Mouse (Mus musculus) forebrain, embryonic 16.5 days (tissue): ENCODE measurements at regions not wholly inside any gene's neighbourhood (a gene's known extent, or its start where the extent isn't known, plus 50 kb on each side); places are given as distances from the start of the nearest gene placed in this dataset.

Source experiments
- ATAC-seq: fragments of 200-750 bp; cut with Nextera tagmentation; 2 replicates; pipeline ENCODE4 v1.8.0; 2017; ENCODE audit warnings: mild to moderate bottlenecking, moderate library complexity
- H3K27ac ChIP-seq: fragments of 300-500 bp; sonication (generic); 2 replicates; pipeline ENCODE4 v1.5.1; 2014; ENCODE audit warnings: low read length, control low read depth
- H3K27me3 ChIP-seq: fragments of 300-500 bp; sonication (generic); replicated peaks from 2 replicates; pipeline ENCODE4 v1.6.1; 2014; ENCODE audit warnings: low read length; ENCODE audit not compliant: control insufficient read depth, insufficient read depth
- H3K36me3 ChIP-seq: fragments of 300-500 bp; sonication (generic); 2 replicates; pipeline ENCODE4 v1.6.1; 2014; ENCODE audit not compliant: control insufficient read depth, insufficient read depth
- H3K4me1 ChIP-seq: fragments of 300-500 bp; sonication (generic); replicated peaks from 2 replicates; pipeline ENCODE4 v1.6.1; 2014; ENCODE audit warnings: low read length; ENCODE audit not compliant: control insufficient read depth, insufficient read depth
- H3K4me2 ChIP-seq: fragments of 300-500 bp; sonication (generic); 2 replicates; pipeline ENCODE4 v1.6.1; 2014; ENCODE audit warnings: mild to moderate bottlenecking, low read length, control low read depth
- H3K4me3 ChIP-seq: fragments of 300-500 bp; sonication (generic); replicated peaks from 2 replicates; pipeline ENCODE4 v1.5.1; 2014; ENCODE audit warnings: mild to moderate bottlenecking, low read length, control low read depth
- H3K9ac ChIP-seq: fragments of 300-500 bp; sonication (generic); replicated peaks from 2 replicates; pipeline ENCODE4 v1.6.1; 2014; ENCODE audit warnings: low read depth, low read length, control low read depth
- H3K9me3 ChIP-seq: fragments of 300-500 bp; sonication (generic); 2 replicates; pipeline ENCODE4 v1.6.1; 2016; ENCODE audit warnings: low read length; ENCODE audit not compliant: control insufficient read depth
- WGBS: fragments of 180-500 bp; shearing (Covaris S2); extraction: QIAGEN DNeasy Blood & Tissue Kit; methylation state at CpG from one replicate; pipeline ENCODE4 v1.1.7; 2014; 5-methylcytosine and 5-hydroxymethylcytosine counted together

DNA sequence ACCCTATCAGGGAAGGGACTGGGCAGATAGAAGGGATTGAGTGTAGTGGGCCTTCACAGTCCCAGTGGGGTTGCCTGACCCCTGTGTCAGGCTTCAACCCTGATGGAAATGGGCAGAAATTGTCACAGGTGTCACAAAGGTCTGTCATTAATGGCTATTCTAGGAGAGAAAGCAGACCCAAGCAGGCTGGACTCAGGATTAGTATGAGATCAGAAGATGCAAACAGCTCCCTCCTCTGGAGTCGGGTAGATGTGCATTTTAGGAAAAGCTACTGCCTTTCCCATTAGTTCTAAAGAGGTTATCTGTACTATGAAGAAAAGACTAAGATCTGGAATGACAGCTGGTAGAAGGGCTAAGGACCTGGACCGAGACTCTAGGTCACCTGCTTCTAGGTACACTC lies 346.9 kb upstream of the Nfe2l3 start:
- Histone ChIP-seq H3K4me3 (no peak overlapping the region), H3K4me2 (no peak overlapping the region)
- no peak for ATAC-seq

DNA sequence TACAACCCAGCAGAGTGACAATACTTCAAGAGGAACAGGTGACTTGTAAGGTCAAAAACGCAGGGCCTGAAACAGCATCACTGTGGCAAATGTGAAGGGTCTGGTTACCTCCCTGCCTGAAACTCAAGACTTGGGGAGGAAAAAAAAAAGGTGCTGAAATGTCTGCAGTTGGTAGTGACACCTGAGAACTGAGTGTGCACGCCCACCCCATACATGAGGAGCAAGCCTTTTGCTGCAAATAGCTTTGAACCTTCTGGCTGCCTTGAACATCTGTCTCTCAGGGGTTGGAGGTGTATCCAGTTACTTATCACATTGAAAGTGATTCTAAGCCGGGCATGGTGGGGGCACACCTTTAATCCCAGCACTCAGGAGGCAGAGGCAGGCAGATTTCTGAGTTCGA lies 346.1 kb upstream of the Nfe2l3 start:
- WGBS, result 95% methylated on average over 4 of the region's 4 CpGs
- Histone ChIP-seq H3K4me1 (peaks cover 6% of the 10 kb centered on the region; the same call in 1 of the 2 replicates), H3K27me3 (no peaks in the 10 kb centered on the region), H3K4me2 (no peak overlapping the region), H3K27ac (no peak overlapping the region), H3K9ac (no peak overlapping the region), H3K4me3 (no peak overlapping the region), H3K9me3 (no peaks in the 10 kb centered on the region), H3K36me3 (no peaks in the 10 kb centered on the region)
- ATAC-seq, result no peak

More for the DNA sequence above, 346.9 kb upstream of the Nfe2l3 start:
- Histone ChIP-seq H3K27me3 (no peaks in the 10 kb centered on the region), H3K27ac (no peak overlapping the region), H3K9ac (no peak overlapping the region), H3K36me3 (no peaks in the 10 kb centered on the region), H3K9me3 (no peaks in the 10 kb centered on the region), H3K4me1 (peaks cover 6% of the 10 kb centered on the region; the same call in 1 of the 2 replicates)
- whole genome bisulfite sequencing, result 46% methylated on average over 2 of the region's 2 CpGs

- no peak for ATAC-seq
- Histone ChIP-seq H3K9me3 (no peaks in the 10 kb centered on the region), H3K27me3 (no peaks in the 10 kb centered on the region), H3K4me1 (peaks cover 6% of the 10 kb centered on the region; the same call in 1 of the 2 replicates), H3K27ac (no peak overlapping the region), H3K4me2 (no peak overlapping the region), H3K36me3 (no peaks in the 10 kb centered on the region), H3K4me3 (no peak overlapping the region), H3K9ac (no peak overlapping the region)
- 90% methylated on average over 2 of the region's 2 CpGs for WGBS
These were observed 344.7 kb upstream of the Nfe2l3 start for GRCm38 (mm10) chr6:51087806-51088205.

- no peak overlapping the region for H3K4me3 ChIP-seq
- no peak overlapping the region for H3K27ac ChIP-seq
- no peak for ATAC-seq
- no peaks in the 10 kb centered on the region for H3K27me3 ChIP-seq
- no peaks in the 10 kb centered on the region for H3K36me3 ChIP-seq
- no peak overlapping the region for H3K4me2 ChIP-seq
- peaks cover 6% of the 10 kb centered on the region; the same call in 1 of the 2 replicates for H3K4me1 ChIP-seq
- WGBS, result 65% methylated on average over 6 of the region's 6 CpGs
- no peaks in the 10 kb centered on the region for H3K9me3 ChIP-seq
- no peak overlapping the region for H3K9ac ChIP-seq
These were observed 343.7 kb upstream of the Nfe2l3 start for GRCm38 (mm10) chr6:51088641-51089372.

DNA sequence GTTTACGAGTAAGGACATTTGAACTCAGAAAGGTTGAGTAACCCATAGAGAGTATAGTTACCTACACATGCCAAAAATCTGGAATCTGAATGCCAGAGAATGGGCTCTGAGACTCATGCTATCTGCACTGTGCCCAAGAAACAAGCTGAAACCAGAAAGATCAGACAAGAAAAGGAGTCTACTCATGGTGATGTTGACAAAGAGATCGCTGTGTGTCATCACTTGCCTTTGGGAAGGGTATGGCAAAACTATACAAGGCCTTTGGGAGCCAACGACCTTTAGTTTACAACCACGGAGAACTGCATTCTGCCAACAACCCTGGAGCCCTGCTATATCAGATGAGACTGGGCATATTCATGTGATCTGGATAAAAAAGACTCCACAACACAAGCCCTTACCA lies 339.3 kb upstream of the Nfe2l3 start:
- Histone ChIP-seq H3K9me3 (no peaks in the 10 kb centered on the region), H3K4me2 (no peak overlapping the region), H3K4me1 (no peaks in the 10 kb centered on the region), H3K4me3 (no peak overlapping the region), H3K27me3 (no peaks in the 10 kb centered on the region), H3K27ac (no peak overlapping the region), H3K9ac (no peak overlapping the region), H3K36me3 (no peaks in the 10 kb centered on the region)
- ATAC-seq, result no peak
- WGBS, result 90% methylated on average over 4 of the region's 4 CpGs

GRCm38 (mm10) chr6:51094304-51094703 lies 338.2 kb upstream of the Nfe2l3 start:
- H3K27ac ChIP-seq, result no peak overlapping the region
- H3K9ac ChIP-seq, result no peak overlapping the region
- H3K27me3 ChIP-seq, result no peaks in the 10 kb centered on the region
- 78% methylated on average over 10 of the region's 10 CpGs for WGBS
- no peak for ATAC-seq
- no peaks in the 10 kb centered on the region for H3K9me3 ChIP-seq
- no peaks in the 10 kb centered on the region for H3K36me3 ChIP-seq
- H3K4me3 ChIP-seq, result no peak overlapping the region
- no peak overlapping the region for H3K4me2 ChIP-seq
- no peaks in the 10 kb centered on the region for H3K4me1 ChIP-seq

DNA sequence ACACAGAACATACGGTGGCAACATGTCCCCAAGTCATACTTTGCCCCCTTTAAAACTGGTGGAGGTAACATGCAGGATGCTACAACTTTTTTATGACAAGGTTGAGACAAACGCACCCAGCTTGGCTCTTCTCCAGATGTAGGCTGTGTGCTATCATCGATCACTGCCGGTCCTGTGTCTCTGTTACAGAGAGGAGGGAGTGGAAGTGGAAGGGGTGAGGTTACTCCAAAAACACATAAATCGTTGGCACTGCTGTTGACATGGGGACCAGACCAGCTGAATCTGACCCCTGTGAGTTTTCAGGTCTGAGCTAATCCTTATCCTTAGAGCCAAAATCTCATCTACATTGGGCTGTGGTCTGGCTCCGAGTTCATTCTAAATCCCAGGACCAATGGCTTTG lies 335.0 kb upstream of the Nfe2l3 start:
- ATAC-seq, result no peak
- Histone ChIP-seq H3K9ac (no peak overlapping the region), H3K27me3 (no peaks in the 10 kb centered on the region), H3K4me3 (no peak overlapping the region), H3K9me3 (no peaks in the 10 kb centered on the region), H3K4me2 (no peak overlapping the region), H3K4me1 (no peaks in the 10 kb centered on the region), H3K27ac (no peak overlapping the region), H3K36me3 (no peaks in the 10 kb centered on the region)
- 93% methylated on average over 6 of the region's 6 CpGs for WGBS

GRCm38 (mm10) chr6:51100341-51100740 lies 332.1 kb upstream of the Nfe2l3 start:
- Histone ChIP-seq H3K4me3 (no peak overlapping the region), H3K9me3 (no peaks in the 10 kb centered on the region), H3K27ac (no peak overlapping the region), H3K4me2 (no peak overlapping the region), H3K27me3 (no peaks in the 10 kb centered on the region), H3K36me3 (no peaks in the 10 kb centered on the region), H3K9ac (no peak overlapping the region), H3K4me1 (no peaks in the 10 kb centered on the region)
- ATAC-seq, result no peak
- 87% methylated on average over 4 of the region's 4 CpGs for WGBS

- ATAC-seq, result no peak
- no peaks in the 10 kb centered on the region for H3K27me3 ChIP-seq
- H3K9me3 ChIP-seq, result no peaks in the 10 kb centered on the region
- H3K4me2 ChIP-seq, result no peak overlapping the region
- H3K27ac ChIP-seq, result no peak overlapping the region
- no peaks in the 10 kb centered on the region for H3K4me1 ChIP-seq
- no peak overlapping the region for H3K4me3 ChIP-seq
- no peak overlapping the region for H3K9ac ChIP-seq
- H3K36me3 ChIP-seq, result no peaks in the 10 kb centered on the region
- WGBS, result 79% methylated on average over 4 of the region's 4 CpGs
These were observed 329.2 kb upstream of the Nfe2l3 start for GRCm38 (mm10) chr6:51103236-51103635.

GRCm38 (mm10) chr6:51104336-51104735 lies 328.1 kb upstream of the Nfe2l3 start:
- ATAC-seq, result no peak
- H3K4me3 ChIP-seq, result no peak overlapping the region

More at GRCm38 (mm10) chr6:51104336-51104735, 328.1 kb upstream of the Nfe2l3 start:
- Histone ChIP-seq H3K27ac (no peak overlapping the region), H3K9me3 (no peaks in the 10 kb centered on the region), H3K4me2 (no peak overlapping the region), H3K36me3 (no peaks in the 10 kb centered on the region), H3K4me1 (no peaks in the 10 kb centered on the region), H3K27me3 (no peaks in the 10 kb centered on the region), H3K9ac (no peak overlapping the region)
- 90% methylated on average over 5 of the region's 5 CpGs for WGBS
